Comparison of ENCODE assay signal across 9 mouse cellular contexts in genomic region chr8:66688395-66688794, GRCm38 (mm10). TPM values are rescaled to one million over a fixed set of nuclear protein-coding genes. Genes with fewer than 3 reads are reported as not detected.
DNase-seq lines count a peak whose midpoint lies in the region; ATAC-seq and TF ChIP-seq lines count a peak whose summit lies in the region.
"Had no signal": no experiment of that assay in that cellular context is flagged by ENCODE, and none has a peak within 500 bp of the region (broad histone marks: within the 10 kb centered on the region; RNA-seq: fewer than 3 reads in every experiment).

No protein-coding gene starts in this region.

- H3K4me1 ChIP-seq in forebrain, embryonic 10.5 days, result peaks cover 14% of the 10 kb centered on the region
- H3K4me1 ChIP-seq in hindbrain, embryonic 15.5 days (replicated peaks), result peaks cover 10% of the 10 kb centered on the region
- peaks cover 21% of the 10 kb centered on the region for H3K4me1 ChIP-seq in neural tube, embryonic 13.5 days (replicated peaks)

- peak overlapping the region; percentile 93 for H3K27ac ChIP-seq in left cerebral cortex, adult 2 months
- no peak overlapping the region for H3K27ac ChIP-seq in forebrain, embryonic 10.5 days
- no peak overlapping the region for H3K27ac ChIP-seq in hindbrain, embryonic 15.5 days (replicated peaks)
- H3K27ac ChIP-seq in neural tube, embryonic 13.5 days (replicated peaks), result no peak overlapping the region

- no peak for ATAC-seq in hindbrain, embryonic 15.5 days (ENCODE audit: low FRiP score, low read depth)
- 0 out of 2 replicates have a peak, but pooled peaks have one; percentile 34 for ATAC-seq in neural tube, embryonic 13.5 days (ENCODE audit: low read depth)
- ATAC-seq in activated CD4-positive, CD25-positive, alpha-beta regulatory T cell, adult 4 months, result no peak

- H3K36me3 ChIP-seq in forebrain, embryonic 10.5 days (replicated peaks), result no peaks in the 10 kb centered on the region
- H3K36me3 ChIP-seq in hindbrain, embryonic 15.5 days, result no peaks in the 10 kb centered on the region
- H3K36me3 ChIP-seq in neural tube, embryonic 13.5 days, result no peaks in the 10 kb centered on the region

- H3K9me3 ChIP-seq in forebrain, embryonic 10.5 days, result no peaks in the 10 kb centered on the region
- no peaks in the 10 kb centered on the region for H3K9me3 ChIP-seq in hindbrain, embryonic 15.5 days
- no peaks in the 10 kb centered on the region for H3K9me3 ChIP-seq in neural tube, embryonic 13.5 days

- H3K4me3 ChIP-seq in left cerebral cortex, adult 2 months, result peak overlapping the region; percentile 72
- peak overlapping the region; percentile 63 for H3K4me3 ChIP-seq in forebrain, embryonic 10.5 days
- peak overlapping the region; percentile 56 for H3K4me3 ChIP-seq in hindbrain, embryonic 15.5 days
- H3K4me3 ChIP-seq in neural tube, embryonic 13.5 days, result peak overlapping the region; percentile 47
- H3K4me3 ChIP-seq: megakaryocyte, embryonic 14.5 days had no signal

- intact Hi-C loops in left cerebral cortex, adult 2 months (cut with DNase I), result no loop called here
- intact Hi-C loops in left cerebral cortex, postnatal 4 days (cut with DNase I), result no loop called here

- H3K4me2 ChIP-seq in hindbrain, embryonic 15.5 days, result peak overlapping the region; percentile 88
- peak overlapping the region; percentile 70 for H3K4me2 ChIP-seq in neural tube, embryonic 13.5 days

- H3K27me3 ChIP-seq in forebrain, embryonic 10.5 days (ENCODE audit: poor library complexity, severe bottlenecking), result peaks cover 51% of the 10 kb centered on the region
- H3K27me3 ChIP-seq in hindbrain, embryonic 15.5 days, result no peaks in the 10 kb centered on the region
- peaks cover 8% of the 10 kb centered on the region for H3K27me3 ChIP-seq in neural tube, embryonic 13.5 days

- WGBS in forebrain, embryonic 10.5 days, result 35% methylated on average over 6 of the region's 6 CpGs
- 34% methylated on average over 6 of the region's 6 CpGs for WGBS in hindbrain, embryonic 15.5 days
- WGBS in neural tube, embryonic 13.5 days, result 50% methylated on average over 6 of the region's 6 CpGs

- peak in 1 of 2 experiments; percentile 11 for DNase-seq in left cerebral cortex, adult 2 months (ENCODE audit: extremely low spot score in 1 of 2, low spot score in 2 of 2)
- no peak for DNase-seq in left cerebral cortex, postnatal 4 days
- no peak for DNase-seq in forebrain, embryonic 10.5 days (ENCODE audit: extremely low spot score, low spot score)
- DNase-seq in cerebellum, adult 18-20 months, result no peak

- peak overlapping the region; percentile 69; the same call in 1 of the 2 replicates for H3K9ac ChIP-seq in hindbrain, embryonic 15.5 days
- H3K9ac ChIP-seq in neural tube, embryonic 13.5 days, result peak overlapping the region; percentile 78; the same call in 1 of the 2 replicates

- TF ChIP-seq CTCF in left cerebral cortex, adult 2 months (IDR thresholded peaks at IDR 0.05), result no peak

RNA-seq across cellular contexts. Expression of gene Npy5r, which starts 0.5 kb away (rescaled TPM):
- 1 to 10 TPM; 6.3 to 6.8 TPM for total RNA-seq in left cerebral cortex, adult 2 months (2021)
- total RNA-seq in left cerebral cortex, postnatal 4 days (2021), result 1 to 10 TPM; 1.9 to 3.1 TPM
- 0.15 and 0.16 TPM in 2 replicates for polyA plus RNA-seq in forebrain, embryonic 10.5 days (2016; fragmentation: Nextera tagmentation; extraction: Ambion mirVana)
- polyA plus RNA-seq in hindbrain, embryonic 15.5 days (2015; fragmentation: Nextera tagmentation; extraction: Ambion mirVana), result 1.9 and 2.1 TPM in 2 replicates
- polyA plus RNA-seq in neural tube, embryonic 13.5 days (2015; fragmentation: Nextera tagmentation; extraction: Ambion mirVana), result 2.1 TPM in 2 replicates
- polyA plus RNA-seq in activated CD4-positive, CD25-positive, alpha-beta regulatory T cell, adult 4 months (2017; shearing (Covaris generic)), result not detected
- total RNA-seq: MEL had no signal

RNA-seq across cellular contexts. Expression of gene Npy1r, which starts 8.6 kb away (rescaled TPM):
- total RNA-seq in left cerebral cortex, adult 2 months (2021), result 10 to 100 TPM; 26.7 to 27.8 TPM
- 10 to 100 TPM; 32.1 to 33.6 TPM for total RNA-seq in left cerebral cortex, postnatal 4 days (2021)
- polyA plus RNA-seq in forebrain, embryonic 10.5 days (2016; fragmentation: Nextera tagmentation; extraction: Ambion mirVana), result 0.05 and 0.21 TPM in 2 replicates
- polyA plus RNA-seq in hindbrain, embryonic 15.5 days (2015; fragmentation: Nextera tagmentation; extraction: Ambion mirVana), result 8.8 and 9.8 TPM in 2 replicates
- polyA plus RNA-seq in neural tube, embryonic 13.5 days (2015; fragmentation: Nextera tagmentation; extraction: Ambion mirVana), result 11.0 and 12.8 TPM in 2 replicates
- polyA plus RNA-seq in activated CD4-positive, CD25-positive, alpha-beta regulatory T cell, adult 4 months (2017; shearing (Covaris generic)), result not detected
- total RNA-seq: MEL had no signal
